Comparison of ENCODE assay signal across 1 mouse cellular context in the genomic region with DNA sequence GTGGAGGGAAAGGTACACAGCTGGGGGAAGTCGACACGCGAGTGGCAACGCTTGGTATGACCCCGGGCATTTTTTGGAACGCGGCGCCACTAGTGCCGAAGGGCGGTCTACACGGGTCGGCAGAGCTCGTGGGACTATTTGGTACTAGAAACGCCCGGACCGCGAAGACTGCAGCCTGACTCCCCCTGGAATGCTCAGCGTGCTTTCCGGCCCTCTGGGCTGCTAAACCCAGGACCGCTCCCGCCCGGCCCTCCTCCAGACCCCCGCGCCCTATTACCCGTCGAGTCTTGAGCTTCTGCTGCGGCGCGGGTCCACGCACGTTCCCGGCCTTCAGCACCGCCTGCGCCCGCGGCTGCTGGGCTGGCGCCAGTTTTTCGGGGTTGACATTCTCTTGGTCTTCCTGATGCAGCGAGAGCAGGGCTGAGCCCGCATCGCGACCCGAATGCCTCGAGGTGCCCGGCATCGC.
TF ChIP-seq lines count a peak whose summit lies in the region.

No protein-coding gene starts in this region.

TF ChIP-seq in CH12.LX, 34 proteins besides CTCF, POLR2A, EP300 and RAD21:
- TF ChIP-seq USF2 (conservative IDR thresholded peaks at IDR 0.05; ENCODE audit: low read depth, low read length), result no peak
- no peak for TF ChIP-seq USF1 (IDR thresholded peaks at IDR 0.05; ENCODE audit: low read depth, low read length)
- TF ChIP-seq MAX (IDR thresholded peaks at IDR 0.05; ENCODE audit: low read length), result no peak
- no peak for TF ChIP-seq MYC (IDR thresholded peaks at IDR 0.05; ENCODE audit: low read depth, low read length)
- no peak for TF ChIP-seq RCOR1 (conservative IDR thresholded peaks at IDR 0.05; ENCODE audit: low read depth, low read length)
- no peak for TF ChIP-seq ZC3H11A (IDR thresholded peaks at IDR 0.05; ENCODE audit: low read depth, low read length)
- TF ChIP-seq MAZ (IDR thresholded peaks at IDR 0.05; ENCODE audit: low read depth, low read length), result no peak
- TF ChIP-seq MEF2A (IDR thresholded peaks at IDR 0.05; ENCODE audit: borderline replicate concordance, low read depth, low read length), result no peak
- TF ChIP-seq MXI1 (IDR thresholded peaks at IDR 0.05; ENCODE audit: low read depth, low read length), result no peak
- TF ChIP-seq KAT2A (IDR thresholded peaks at IDR 0.05; ENCODE audit: insufficient replicate concordance, low read length), result no peak
- no peak for TF ChIP-seq TBP (conservative IDR thresholded peaks at IDR 0.05; ENCODE audit: low read depth, low read length)
- TF ChIP-seq CHD1 (IDR thresholded peaks at IDR 0.05; ENCODE audit: low read depth, low read length), result no peak
- TF ChIP-seq MAFK (IDR thresholded peaks at IDR 0.05; ENCODE audit: insufficient replicate concordance, low read length), result no peak
- no peak for TF ChIP-seq SMC3 (IDR thresholded peaks at IDR 0.05; ENCODE audit: low read depth, low read length)
- no peak for TF ChIP-seq HCFC1 (IDR thresholded peaks at IDR 0.05; ENCODE audit: low read depth, low read length)
- no peak for TF ChIP-seq POLR2AphosphoS2 (IDR thresholded peaks at IDR 0.05; ENCODE audit: low read depth, low read length)
- no peak for TF ChIP-seq CHD2 (IDR thresholded peaks at IDR 0.05; ENCODE audit: low read length)
- TF ChIP-seq ZMIZ1 (IDR thresholded peaks at IDR 0.05; ENCODE audit: low read depth, low read length), result no peak
- no peak for TF ChIP-seq ELF1 (IDR thresholded peaks at IDR 0.05; ENCODE audit: low read depth, low read length)
